Mouse (Mus musculus): ENCODE measurements around the gene Cdkn2d. TPM values are rescaled to one million over a fixed set of nuclear protein-coding genes. Genes with fewer than 3 reads are reported as not detected.

Gene Cdkn2d
- polyA plus RNA-seq, 1 experiment from 2014 or later = 28.0 TPM

DNA sequence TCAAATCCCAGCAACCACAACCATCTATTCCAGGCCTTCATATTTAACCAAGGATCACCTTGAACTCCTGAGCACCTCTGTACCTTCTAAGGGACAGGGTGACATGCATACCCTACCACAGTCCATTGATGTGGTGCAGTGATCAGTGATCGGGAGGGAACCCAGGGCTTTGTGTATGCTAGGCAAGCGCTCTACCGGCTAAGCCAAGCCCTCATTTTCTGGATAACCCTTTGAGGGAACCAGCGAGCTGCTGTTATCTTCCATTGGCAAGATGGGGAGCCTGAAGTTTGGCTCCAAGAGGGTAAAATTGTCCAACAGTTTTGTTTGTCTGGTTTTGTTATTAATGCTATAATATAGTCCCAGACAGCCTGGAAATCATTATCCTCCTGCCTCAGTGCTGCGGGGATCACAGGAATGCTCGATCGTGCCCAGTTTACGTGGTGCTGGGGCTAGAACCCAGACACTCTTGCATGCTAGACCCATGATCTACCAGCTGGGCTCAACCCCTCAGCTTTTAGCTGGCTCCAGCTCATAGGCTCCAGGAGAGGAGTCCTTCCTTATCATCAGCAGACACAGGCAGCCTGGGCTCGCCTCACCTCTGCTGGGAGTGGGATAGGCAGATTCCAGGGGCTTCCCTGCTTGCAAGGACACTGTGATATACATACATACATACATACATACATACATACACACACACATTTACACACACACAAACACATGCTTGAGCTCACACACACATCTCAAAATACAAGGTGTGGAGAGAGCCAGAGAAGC, 23.3 kb upstream of the Cdkn2d start:
- H3K4me2 ChIP-seq (replicated peaks; ENCODE audit: low read depth) = no peak overlapping the region
- WGBS = 88% methylated on average over 9 of the region's 9 CpGs
- H3K9ac ChIP-seq (ENCODE audit: low read length) = no peak overlapping the region

DNA sequence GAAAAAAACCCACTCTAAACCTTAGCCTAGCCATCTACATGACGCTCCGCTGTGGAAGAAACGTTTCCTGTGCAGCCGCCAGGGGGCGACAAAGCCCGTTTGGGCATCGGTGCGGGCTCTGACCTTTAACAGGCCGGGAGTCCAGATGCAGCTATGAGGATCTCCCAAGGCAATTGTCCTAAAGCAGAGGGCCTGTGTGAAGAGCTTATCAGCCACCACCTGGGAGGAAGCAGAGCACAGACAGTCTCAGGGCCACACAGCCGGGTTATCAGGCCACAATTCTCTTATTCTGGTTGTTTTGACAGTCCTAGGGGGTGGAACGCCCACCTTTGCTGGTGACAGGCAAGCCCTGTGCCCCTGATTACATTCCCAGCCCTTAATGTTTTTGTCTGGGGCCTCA, 22.2 kb upstream of the Cdkn2d start:
- Histone ChIP-seq H3K9me3 (ENCODE audit: control insufficient read depth, low read length) (no peaks in the 10 kb centered on the region), H3K27me3 (ENCODE audit: control insufficient read depth, insufficient read depth, low read length) (no peaks in the 10 kb centered on the region), H3K27ac (replicated peaks) (no peak overlapping the region), H3K4me1 (replicated peaks; ENCODE audit: control insufficient read depth, insufficient read depth) (no peaks in the 10 kb centered on the region), H3K4me2 (replicated peaks; ENCODE audit: low read depth) (no peak overlapping the region), H3K9ac (ENCODE audit: low read length) (no peak overlapping the region), H3K36me3 (ENCODE audit: control insufficient read depth, insufficient read depth, low read length) (no peaks in the 10 kb centered on the region), H3K4me3 (ENCODE audit: low read depth, low read length) (no peak overlapping the region)
- TF ChIP-seq EP300 (optimal IDR thresholded peaks at IDR 0.05) (no peak), CTCF (IDR thresholded peaks at IDR 0.05; ENCODE audit: low read depth) (peak; percentile 97)
- ATAC-seq (ENCODE audit: low FRiP score, low TSS enrichment) = peak; percentile 75
- WGBS = 8% methylated on average over 11 of the region's 11 CpGs
- peak; percentile 89 for DNase-seq (ENCODE audit: low spot score)

More for the DNA sequence above, 23.3 kb upstream of the Cdkn2d start:
- H3K4me1 ChIP-seq (replicated peaks; ENCODE audit: control insufficient read depth, insufficient read depth) = no peaks in the 10 kb centered on the region
- ATAC-seq (ENCODE audit: low FRiP score, low TSS enrichment) (no peak), DNase-seq (ENCODE audit: low spot score) (no peak)
- H3K4me3 ChIP-seq (ENCODE audit: low read depth, low read length) = no peak overlapping the region
- H3K27ac ChIP-seq (replicated peaks) = no peak overlapping the region
- TF ChIP-seq CTCF (IDR thresholded peaks at IDR 0.05; ENCODE audit: low read depth) = no peak
- no peak for TF ChIP-seq EP300 (optimal IDR thresholded peaks at IDR 0.05)
- H3K36me3 ChIP-seq (ENCODE audit: control insufficient read depth, insufficient read depth, low read length) = no peaks in the 10 kb centered on the region
- H3K9me3 ChIP-seq (ENCODE audit: control insufficient read depth, low read length) = no peaks in the 10 kb centered on the region
- H3K27me3 ChIP-seq (ENCODE audit: control insufficient read depth, insufficient read depth, low read length) = no peaks in the 10 kb centered on the region

DNA sequence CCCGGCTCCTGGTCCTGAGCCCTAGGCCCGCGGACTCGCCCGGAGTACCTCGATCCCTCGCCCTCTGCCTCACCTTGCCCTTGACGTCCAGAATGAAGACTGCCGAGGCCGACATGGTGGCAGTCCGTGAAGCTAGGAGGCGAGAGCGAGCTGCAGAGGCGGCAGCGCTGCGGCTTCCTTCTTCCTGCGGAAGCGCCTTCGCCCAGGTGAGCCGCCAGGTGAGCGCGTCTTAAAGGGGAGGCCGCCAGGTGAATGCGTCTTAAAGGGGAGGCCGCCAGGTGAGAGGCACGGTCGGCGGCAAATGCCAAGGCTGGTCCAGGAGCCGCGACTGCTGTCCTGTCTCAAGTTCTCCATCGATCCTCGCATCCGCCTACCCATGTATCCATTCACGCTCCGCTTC, 20.9 kb upstream of the Cdkn2d start, which contains the start of gene Ap1m2:
Ap1m2 (minus strand) TSS at position 204 of the 400 bp plus-strand sequence.
- Histone ChIP-seq H3K4me1 (replicated peaks; ENCODE audit: control insufficient read depth, insufficient read depth) (no peaks in the 10 kb centered on the region), H3K4me2 (replicated peaks; ENCODE audit: low read depth) (peak within 1 kb of the TSS; percentile 49), H3K36me3 (ENCODE audit: control insufficient read depth, insufficient read depth, low read length) (no peaks in the 10 kb centered on the region; the same call in 1 of the 2 replicates), H3K9me3 (ENCODE audit: control insufficient read depth, low read length) (no peaks in the 10 kb centered on the region), H3K27ac (replicated peaks) (peak within 1 kb of the TSS; percentile 74), H3K9ac (ENCODE audit: low read length) (peak within 1 kb of the TSS; percentile 63), H3K4me3 (ENCODE audit: low read depth, low read length) (peak within 1 kb of the TSS; percentile 49), H3K27me3 (ENCODE audit: control insufficient read depth, insufficient read depth, low read length) (no peaks in the 10 kb centered on the region)
- ATAC-seq (ENCODE audit: low FRiP score, low TSS enrichment) = peak; percentile 77
- peak; percentile 87 for DNase-seq (ENCODE audit: low spot score)
- TF ChIP-seq CTCF (IDR thresholded peaks at IDR 0.05; ENCODE audit: low read depth) (peak; percentile 68), EP300 (optimal IDR thresholded peaks at IDR 0.05) (no peak)
- WGBS = 10% methylated on average over 30 of the region's 35 CpGs

DNA sequence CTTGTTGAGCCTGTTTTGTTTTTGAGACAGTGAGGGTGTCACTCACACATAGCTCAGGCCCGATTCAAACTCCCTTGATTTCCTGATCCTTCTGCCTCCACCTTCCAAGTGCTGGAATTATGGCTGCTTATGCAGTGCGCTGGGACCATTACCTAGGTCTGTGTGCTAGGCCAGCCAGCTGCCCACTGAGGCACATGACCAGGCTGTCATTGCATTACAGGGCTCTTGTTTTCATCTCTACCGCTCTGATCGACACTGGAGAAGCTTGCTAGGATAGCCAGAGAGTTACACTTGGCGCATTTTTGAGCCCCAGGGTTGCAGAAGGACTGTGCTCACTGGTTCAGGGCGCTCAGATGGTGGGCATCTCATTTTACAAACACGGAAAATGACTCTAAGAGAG, 20.5 kb upstream of the Cdkn2d start:
- Histone ChIP-seq H3K27me3 (ENCODE audit: control insufficient read depth, insufficient read depth, low read length) (no peaks in the 10 kb centered on the region), H3K9ac (ENCODE audit: low read length) (peak overlapping the region; percentile 63), H3K36me3 (ENCODE audit: control insufficient read depth, insufficient read depth, low read length) (no peaks in the 10 kb centered on the region; the same call in 1 of the 2 replicates), H3K4me2 (replicated peaks; ENCODE audit: low read depth) (peak overlapping the region; percentile 49), H3K4me3 (ENCODE audit: low read depth, low read length) (peak overlapping the region; percentile 49), H3K4me1 (replicated peaks; ENCODE audit: control insufficient read depth, insufficient read depth) (no peaks in the 10 kb centered on the region), H3K9me3 (ENCODE audit: control insufficient read depth, low read length) (no peaks in the 10 kb centered on the region), H3K27ac (replicated peaks) (peak overlapping the region; percentile 74)
- WGBS = 27% methylated on average over 7 of the region's 7 CpGs
- DNase-seq (ENCODE audit: low spot score) (no peak), ATAC-seq (ENCODE audit: low FRiP score, low TSS enrichment) (peak; percentile 45)
- no peak for TF ChIP-seq EP300 (optimal IDR thresholded peaks at IDR 0.05)
- TF ChIP-seq CTCF (IDR thresholded peaks at IDR 0.05; ENCODE audit: low read depth) = no peak

DNA sequence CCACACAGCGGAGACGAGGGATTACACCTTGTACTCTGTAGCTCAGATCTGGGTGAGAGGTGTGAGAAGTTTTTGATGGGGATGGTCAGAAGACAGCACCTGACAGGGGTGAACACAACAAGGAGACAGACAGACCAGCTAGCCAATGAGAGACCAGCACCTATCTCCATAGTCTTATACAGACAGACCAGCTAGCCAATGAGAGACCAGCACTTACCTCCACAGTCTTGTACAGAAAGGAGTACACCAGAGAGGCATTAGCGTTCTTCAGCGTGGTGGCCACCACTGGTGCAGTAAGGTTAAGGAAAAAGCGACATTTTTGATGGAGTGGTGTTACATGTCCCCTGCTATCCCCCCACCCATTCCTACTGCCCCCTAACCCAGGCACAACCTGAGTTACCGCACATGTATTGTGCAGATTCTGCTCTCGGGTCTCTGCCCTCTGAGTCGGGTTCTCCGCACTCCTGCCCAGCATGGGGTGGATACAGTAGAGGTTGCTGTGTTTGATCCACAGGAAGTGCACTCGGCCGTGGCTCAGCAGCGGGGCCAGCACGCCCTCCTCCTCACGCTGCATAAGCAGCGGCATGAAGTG, 18.0 kb upstream of the Cdkn2d start:
- Histone ChIP-seq H3K27ac (replicated peaks) (no peak overlapping the region), H3K4me1 (replicated peaks; ENCODE audit: control insufficient read depth, insufficient read depth) (no peaks in the 10 kb centered on the region), H3K9me3 (ENCODE audit: control insufficient read depth, low read length) (no peaks in the 10 kb centered on the region), H3K9ac (ENCODE audit: low read length) (no peak overlapping the region), H3K4me2 (replicated peaks; ENCODE audit: low read depth) (no peak overlapping the region), H3K4me3 (ENCODE audit: low read depth, low read length) (no peak overlapping the region), H3K27me3 (ENCODE audit: control insufficient read depth, insufficient read depth, low read length) (no peaks in the 10 kb centered on the region), H3K36me3 (ENCODE audit: control insufficient read depth, insufficient read depth, low read length) (no peaks in the 10 kb centered on the region; the same call in 1 of the 2 replicates)
- ATAC-seq (ENCODE audit: low FRiP score, low TSS enrichment) (no peak), DNase-seq (ENCODE audit: low spot score) (no peak)
- TF ChIP-seq CTCF (IDR thresholded peaks at IDR 0.05; ENCODE audit: low read depth) = no peak
- TF ChIP-seq EP300 (optimal IDR thresholded peaks at IDR 0.05) = no peak
- 70% methylated on average over 15 of the region's 15 CpGs for WGBS

DNA sequence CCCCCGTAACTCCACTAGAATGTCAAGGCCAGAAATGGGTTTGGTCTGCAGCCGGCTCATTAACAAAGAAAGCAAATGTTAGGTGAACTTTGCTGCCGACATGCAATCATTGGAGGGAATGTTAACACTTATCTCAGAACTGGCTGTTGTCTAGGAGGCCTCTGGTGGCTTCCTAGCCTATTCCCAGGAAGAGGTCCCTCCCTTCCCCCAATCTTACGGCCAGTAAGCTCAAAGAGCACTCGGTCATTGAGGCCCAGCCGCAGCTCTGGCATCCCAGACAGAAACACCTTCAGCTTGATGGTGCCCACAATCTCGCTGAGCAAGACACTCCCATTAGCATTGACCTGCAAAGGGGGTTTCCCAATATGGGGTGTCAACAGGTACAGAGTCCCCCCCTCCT, 13.9 kb upstream of the Cdkn2d start:
- TF ChIP-seq CTCF (IDR thresholded peaks at IDR 0.05; ENCODE audit: low read depth) (no peak), EP300 (optimal IDR thresholded peaks at IDR 0.05) (no peak)
- WGBS = 78% methylated on average over 7 of the region's 7 CpGs
- H3K9me3 ChIP-seq (ENCODE audit: control insufficient read depth, low read length) = no peaks in the 10 kb centered on the region
- no peak for DNase-seq (ENCODE audit: low spot score)
- H3K36me3 ChIP-seq (ENCODE audit: control insufficient read depth, insufficient read depth, low read length) = no peaks in the 10 kb centered on the region; the same call in 1 of the 2 replicates
- no peak for ATAC-seq (ENCODE audit: low FRiP score, low TSS enrichment)
- no peak overlapping the region for H3K4me3 ChIP-seq (ENCODE audit: low read depth, low read length)
- no peak overlapping the region for H3K27ac ChIP-seq (replicated peaks)
- no peaks in the 10 kb centered on the region for H3K27me3 ChIP-seq (ENCODE audit: control insufficient read depth, insufficient read depth, low read length)
- H3K4me1 ChIP-seq (replicated peaks; ENCODE audit: control insufficient read depth, insufficient read depth) = no peaks in the 10 kb centered on the region
- H3K4me2 ChIP-seq (replicated peaks; ENCODE audit: low read depth) = no peak overlapping the region
- H3K9ac ChIP-seq (ENCODE audit: low read length) = no peak overlapping the region
